ENCODE assay signal across 10 mouse cellular contexts in the genomic region with DNA sequence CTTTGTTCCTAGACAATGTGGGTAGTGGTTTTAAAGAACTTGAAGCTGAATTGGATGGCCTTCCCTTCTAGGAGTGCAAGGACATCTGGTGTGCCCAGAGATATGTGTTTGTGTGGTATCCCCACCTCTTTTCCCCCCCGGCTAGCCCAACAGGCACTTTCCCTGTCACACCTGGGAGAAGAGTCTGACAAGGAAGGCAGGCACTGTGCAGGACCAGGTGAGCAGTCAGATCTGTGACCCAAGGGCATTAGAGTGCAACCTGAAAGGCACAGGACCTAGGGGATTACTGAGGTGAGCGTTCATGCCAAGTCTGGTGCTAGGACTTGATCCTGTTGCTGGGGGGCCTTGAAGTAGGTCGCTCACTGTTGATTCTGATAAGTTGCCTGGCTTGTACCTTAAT.
A peak's percentile ranks its signal among the peaks of the same experiment; 100 is the strongest.
DNase-seq lines count a peak whose midpoint lies in the region; ATAC-seq and TF ChIP-seq lines count a peak whose summit lies in the region.
"Had no signal": no experiment of that assay in that cellular context is flagged by ENCODE, and none has a peak within 500 bp of the region (broad histone marks: within the 10 kb centered on the region; RNA-seq: fewer than 3 reads in every experiment).

No protein-coding gene starts in this region.

- H3K4me3 ChIP-seq in gastrocnemius, adult 2 months: peak overlapping the region; percentile 99
- H3K4me3 ChIP-seq in neural tube, embryonic 11.5 days (ENCODE audit: low read depth, low read length): peak overlapping the region; percentile 47; the same call in 1 of the 2 replicates
- peak overlapping the region; percentile 63 for H3K4me3 ChIP-seq in limb, embryonic 10.5 days
- peak overlapping the region; percentile 91 for H3K4me3 ChIP-seq in stomach, embryonic 16.5 days (replicated peaks; ENCODE audit: low read length)
- H3K4me3 ChIP-seq in forebrain, embryonic 12.5 days (replicated peaks): no peak overlapping the region

- ATAC-seq in neural tube, embryonic 11.5 days (ENCODE audit: insufficient read depth, low FRiP score, low TSS enrichment): no peak
- no peak for ATAC-seq in stomach, embryonic 16.5 days (ENCODE audit: insufficient read depth, low FRiP score)
- no peak for ATAC-seq in forebrain, embryonic 12.5 days (ENCODE audit: low FRiP score)

- no peak for TF ChIP-seq CTCF in gastrocnemius, adult 2 months (IDR thresholded peaks at IDR 0.05)

- H3K4me1 ChIP-seq in neural tube, embryonic 11.5 days (ENCODE audit: control insufficient read depth, insufficient read depth, low read length): peaks cover 19% of the 10 kb centered on the region
- peaks cover 81% of the 10 kb centered on the region for H3K4me1 ChIP-seq in limb, embryonic 10.5 days
- H3K4me1 ChIP-seq in stomach, embryonic 16.5 days (ENCODE audit: control insufficient read depth, insufficient read depth, low read length): peaks cover 30% of the 10 kb centered on the region
- peaks cover 35% of the 10 kb centered on the region for H3K4me1 ChIP-seq in forebrain, embryonic 12.5 days

- WGBS in neural tube, embryonic 11.5 days: 92% methylated on average over 3 of the region's 3 CpGs
- 87% methylated on average over 3 of the region's 3 CpGs for WGBS in limb, embryonic 10.5 days
- 59% methylated on average over 3 of the region's 3 CpGs for WGBS in stomach, embryonic 16.5 days
- WGBS in forebrain, embryonic 12.5 days: 85% methylated on average over 3 of the region's 3 CpGs

- intact Hi-C loops in gastrocnemius, adult 2 months (cut with DNase I): loop anchor here (2.0 kb wide), 2 partner anchors 33 to 89 kb away; no protein-coding TSS in a partner anchor

- H3K27me3 ChIP-seq in neural tube, embryonic 11.5 days (ENCODE audit: control insufficient read depth, insufficient read depth, low read length): no peaks in the 10 kb centered on the region
- H3K27me3 ChIP-seq in limb, embryonic 10.5 days (ENCODE audit: low read depth, poor library complexity, severe bottlenecking): no peaks in the 10 kb centered on the region
- no peaks in the 10 kb centered on the region for H3K27me3 ChIP-seq in stomach, embryonic 16.5 days (ENCODE audit: control insufficient read depth, insufficient read depth, low read length)
- 0 out of 2 replicates have a peak, but pooled peaks cover 3% of the 10 kb centered on the region for H3K27me3 ChIP-seq in forebrain, embryonic 12.5 days

- no peak overlapping the region for H3K9ac ChIP-seq in neural tube, embryonic 11.5 days (ENCODE audit: low read length)
- H3K9ac ChIP-seq in stomach, embryonic 16.5 days (ENCODE audit: low read length): peak overlapping the region; percentile 64
- H3K9ac ChIP-seq in forebrain, embryonic 12.5 days: no peak overlapping the region

- H3K4me2 ChIP-seq in neural tube, embryonic 11.5 days (ENCODE audit: low read depth): peak overlapping the region; percentile 57
- peak overlapping the region; percentile 89 for H3K4me2 ChIP-seq in stomach, embryonic 16.5 days (ENCODE audit: low read depth, low read length)
- no peak overlapping the region; the same call in 1 of the 2 replicates for H3K4me2 ChIP-seq in forebrain, embryonic 12.5 days

- no peaks in the 10 kb centered on the region for H3K9me3 ChIP-seq in neural tube, embryonic 11.5 days (ENCODE audit: control insufficient read depth, low read length)
- no peaks in the 10 kb centered on the region for H3K9me3 ChIP-seq in limb, embryonic 10.5 days (replicated peaks)
- H3K9me3 ChIP-seq in stomach, embryonic 16.5 days (replicated peaks; ENCODE audit: control insufficient read depth, low read length): no peaks in the 10 kb centered on the region
- no peaks in the 10 kb centered on the region for H3K9me3 ChIP-seq in forebrain, embryonic 12.5 days

- H3K27ac ChIP-seq in gastrocnemius, adult 2 months: peak overlapping the region; percentile 100
- no peak overlapping the region for H3K27ac ChIP-seq in neural tube, embryonic 11.5 days (ENCODE audit: low read depth, low read length)
- peak overlapping the region; percentile 79 for H3K27ac ChIP-seq in limb, embryonic 10.5 days
- H3K27ac ChIP-seq in stomach, embryonic 16.5 days (ENCODE audit: low read length): peak overlapping the region; percentile 81
- no peak overlapping the region for H3K27ac ChIP-seq in forebrain, embryonic 12.5 days

- DNase-seq in gastrocnemius, adult 2 months: no peak
- no peak for DNase-seq in gastrocnemius, adult 18-20 months (ENCODE audit: low spot score)
- no peak for DNase-seq in neural tube, embryonic 11.5 days (ENCODE audit: low spot score)
- no peak for DNase-seq in neural tube, embryonic 10.5 days (ENCODE audit: extremely low spot score, low spot score)
- DNase-seq in limb, embryonic 10.5 days (ENCODE audit: low spot score): no peak
- no peak for DNase-seq in spleen, postnatal 14 days (ENCODE audit: low spot score in 2 of 2)
- DNase-seq: adrenal gland, postnatal 10 days; retina, postnatal 1 day had no signal

- H3K36me3 ChIP-seq in neural tube, embryonic 11.5 days (ENCODE audit: control insufficient read depth, insufficient read depth, low read length): no peaks in the 10 kb centered on the region; the same call in 1 of the 2 replicates
- H3K36me3 ChIP-seq in limb, embryonic 10.5 days: peaks cover 25% of the 10 kb centered on the region
- H3K36me3 ChIP-seq in stomach, embryonic 16.5 days (ENCODE audit: control insufficient read depth, insufficient read depth, low read length): no peaks in the 10 kb centered on the region
- H3K36me3 ChIP-seq in forebrain, embryonic 12.5 days (replicated peaks): no peaks in the 10 kb centered on the region

Comparison
In these comparisons a context has a peak if more than half of its experiments do, and no peak if none do; other contexts are left out.
1. H3K27ac ChIP-seq: peak in gastrocnemius, adult 2 months (single experiment), limb, embryonic 10.5 days (single experiment) and stomach, embryonic 16.5 days (single experiment); none in neural tube, embryonic 11.5 days (single experiment) and forebrain, embryonic 12.5 days (single experiment).